Mouse (Mus musculus) c-Kit-positive CD71-positive TER-119-positive erythroid progenitor cells, embryonic 14.5 days (primary cell): Measurements from ENCODE around the gene Sez6.

Experiments used
- DNase-seq: peaks from one replicate; pipeline ENCODE4 v3.0.0-alpha.2; 2013; ENCODE audit warnings: low spot score

The Sez6 gene

DNA sequence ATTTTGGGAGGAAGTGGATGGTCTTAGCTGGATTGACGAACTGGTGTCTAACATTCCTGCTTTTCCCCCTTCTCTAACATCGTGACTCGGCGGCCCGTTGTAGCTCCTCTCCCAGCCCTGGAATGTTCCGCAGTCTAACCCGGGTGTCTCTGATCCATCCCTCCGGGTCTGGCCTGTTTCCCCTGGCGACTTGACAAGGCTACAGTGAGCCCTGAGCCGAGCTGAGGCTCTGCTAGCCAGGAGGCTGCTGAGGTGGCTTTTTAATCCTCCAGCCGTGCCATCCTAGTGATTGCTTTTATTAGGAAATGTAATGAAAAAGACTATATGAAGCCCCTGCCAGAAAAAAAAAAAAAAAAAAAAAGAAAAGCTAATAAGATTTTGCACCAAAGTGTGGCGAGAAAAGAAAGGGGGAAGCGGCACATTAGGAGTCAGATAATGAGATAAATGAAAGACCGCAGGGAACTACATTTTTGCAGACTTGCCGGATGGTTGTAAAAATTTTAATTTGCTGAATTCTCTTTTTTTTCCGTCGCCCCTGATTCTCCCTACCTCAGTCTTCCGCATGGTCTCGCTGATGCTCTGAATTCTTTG, 24.4 kb upstream of the Sez6 start:
- DNase-seq, result no peak

DNA sequence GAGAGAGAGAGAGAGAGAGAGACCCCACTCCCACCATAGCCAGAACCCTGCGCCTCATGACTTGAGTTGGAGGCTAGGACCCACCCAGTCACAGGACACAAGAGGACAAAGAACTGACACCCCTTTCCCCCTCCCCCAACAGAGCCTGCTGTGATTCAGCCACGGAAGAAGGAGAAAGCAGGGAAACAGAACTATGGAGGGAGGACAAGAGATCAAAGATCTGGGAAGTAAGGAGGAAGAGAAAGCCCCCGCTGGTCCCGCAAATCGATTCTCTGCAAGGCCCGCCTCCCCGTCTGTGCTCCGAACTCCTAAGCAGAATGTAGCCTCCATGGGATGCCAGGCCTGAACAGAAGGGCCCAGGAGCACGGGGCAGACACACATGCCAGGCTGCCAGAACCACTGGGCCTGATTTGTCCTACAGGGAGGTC, 23.8 kb upstream of the Sez6 start:
- no peak for DNase-seq

DNA sequence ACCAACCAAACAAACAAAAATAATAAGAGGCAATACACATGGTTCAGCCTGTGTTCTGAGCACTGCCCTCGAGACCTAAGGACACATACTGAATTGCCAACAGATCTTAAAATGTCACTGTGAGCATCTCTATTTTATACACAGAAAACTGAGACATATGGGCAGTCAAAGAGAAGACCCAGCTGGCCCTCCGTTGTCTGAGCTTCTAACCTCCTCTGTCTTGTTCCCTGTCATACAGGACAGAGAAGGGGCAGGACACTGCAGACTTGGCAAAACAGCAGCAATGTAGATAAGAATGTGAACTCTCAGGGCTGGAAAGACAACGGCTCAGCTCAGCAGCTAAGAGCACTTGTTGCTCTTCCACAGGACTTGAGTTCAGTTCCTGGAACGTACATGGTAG, 22.1 kb upstream of the Sez6 start:
- DNase-seq, result no peak

DNA sequence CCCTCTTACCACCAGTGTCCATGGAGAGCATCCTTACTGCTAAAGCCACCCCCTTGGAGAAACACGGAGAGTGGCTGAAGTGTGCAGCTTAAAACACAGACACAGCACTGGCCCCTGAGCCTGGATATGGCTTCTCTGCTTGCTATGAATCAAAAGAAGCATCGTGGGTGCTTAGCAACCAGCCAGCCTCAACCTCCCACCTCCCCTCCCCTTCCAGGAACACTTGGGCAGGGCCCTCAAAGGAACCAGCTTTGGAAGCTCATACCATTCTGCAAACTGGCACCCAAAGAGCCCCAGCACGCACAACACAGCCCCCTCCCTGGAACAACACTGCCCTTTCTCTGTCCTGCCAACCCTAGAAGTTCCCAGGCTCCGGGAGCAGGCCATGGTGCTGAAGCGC, 21.2 kb upstream of the Sez6 start:
- no peak for DNase-seq

DNA sequence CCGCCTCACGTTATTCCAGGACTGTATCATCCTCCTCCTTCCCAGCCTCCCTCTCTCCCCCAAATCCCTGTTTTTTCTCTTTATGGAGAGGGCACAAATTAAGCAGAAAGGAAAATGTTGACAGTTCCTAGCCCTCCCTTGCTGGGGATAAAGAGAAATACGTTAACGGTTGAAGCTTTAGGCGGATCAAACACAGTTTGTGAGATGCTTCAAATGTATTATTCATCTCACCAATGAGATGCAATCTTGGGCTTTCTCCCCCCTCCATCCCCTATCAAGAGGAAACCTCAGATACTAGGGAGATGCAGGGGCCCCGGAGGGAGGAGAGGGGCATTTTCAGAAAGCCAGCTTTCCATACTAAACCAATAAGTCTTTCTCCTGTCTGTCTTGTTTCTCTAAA, 20.8 kb upstream of the Sez6 start:
- no peak for DNase-seq

DNA sequence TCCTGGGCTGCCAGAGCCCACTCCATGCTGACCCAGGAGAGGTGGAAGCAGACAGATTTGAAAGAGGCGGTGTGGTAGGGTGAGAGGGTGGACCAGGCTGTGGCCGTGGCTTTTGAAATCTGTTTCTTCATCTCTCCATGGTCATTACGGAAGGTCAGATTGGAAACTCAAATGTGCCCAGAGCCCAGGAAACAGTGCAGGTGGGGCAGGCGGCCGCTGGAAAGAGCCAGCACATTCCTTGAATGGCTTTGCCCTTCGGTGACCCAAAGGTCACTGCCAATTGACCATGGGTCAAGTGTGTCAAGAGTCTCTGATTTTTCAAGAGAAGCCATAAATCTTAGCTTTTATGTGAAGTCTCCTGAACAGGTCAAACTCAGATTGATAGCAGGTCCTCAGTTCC, 17.1 kb upstream of the Sez6 start:
- no peak for DNase-seq

DNA sequence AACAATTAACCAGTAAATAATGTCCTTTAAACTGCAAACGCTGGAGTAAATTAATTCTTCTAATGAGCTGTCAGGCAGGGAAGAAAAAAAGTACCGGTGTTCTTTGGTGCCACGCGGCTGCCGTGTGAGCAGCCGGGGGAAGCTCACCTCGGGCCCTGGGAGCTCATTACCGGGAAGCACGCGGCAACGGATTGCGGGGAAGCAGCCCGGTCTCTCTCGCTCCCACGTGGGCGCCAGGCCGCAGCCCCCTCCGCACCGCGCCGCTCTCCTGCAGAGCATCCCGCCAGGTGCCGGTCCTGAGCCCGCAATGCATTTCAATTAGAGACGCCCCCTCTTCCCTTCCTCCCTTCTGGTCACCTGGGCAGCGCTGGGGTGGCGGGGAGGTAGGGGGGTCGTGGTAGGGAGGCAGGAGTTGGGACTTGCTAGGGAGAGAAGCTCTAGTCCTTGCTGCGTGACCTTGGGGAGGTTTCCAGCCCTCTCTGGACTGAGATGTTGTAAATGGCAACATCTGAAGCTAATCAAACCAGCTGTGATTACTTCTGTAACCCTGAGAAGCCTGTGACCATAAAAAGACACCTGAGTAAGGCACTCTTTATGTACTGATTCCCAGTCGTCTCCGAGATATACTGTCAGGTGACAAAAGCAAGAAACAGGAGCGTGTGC, 15.9 kb upstream of the Sez6 start:
- DNase-seq, result no peak

DNA sequence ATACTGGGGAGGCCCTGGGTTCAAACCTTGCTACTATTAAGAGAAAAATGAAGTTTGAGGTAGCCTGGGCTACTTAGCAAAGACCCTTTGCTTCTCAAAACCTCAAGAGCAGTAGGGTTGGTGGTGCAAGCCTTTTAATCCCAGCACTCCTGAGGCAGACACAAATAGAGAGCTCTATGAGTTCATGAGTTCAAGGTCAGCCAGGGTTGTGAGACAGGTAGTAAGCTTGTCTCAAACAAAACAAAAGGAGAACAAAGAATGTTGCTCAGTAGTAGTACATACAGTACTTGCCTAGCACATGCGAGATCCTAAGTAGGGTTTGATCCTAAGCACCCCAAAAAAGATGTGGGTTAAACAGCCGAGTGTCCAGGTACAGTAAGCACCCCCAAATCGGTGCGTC, 13.9 kb upstream of the Sez6 start:
- DNase-seq, result no peak

DNA sequence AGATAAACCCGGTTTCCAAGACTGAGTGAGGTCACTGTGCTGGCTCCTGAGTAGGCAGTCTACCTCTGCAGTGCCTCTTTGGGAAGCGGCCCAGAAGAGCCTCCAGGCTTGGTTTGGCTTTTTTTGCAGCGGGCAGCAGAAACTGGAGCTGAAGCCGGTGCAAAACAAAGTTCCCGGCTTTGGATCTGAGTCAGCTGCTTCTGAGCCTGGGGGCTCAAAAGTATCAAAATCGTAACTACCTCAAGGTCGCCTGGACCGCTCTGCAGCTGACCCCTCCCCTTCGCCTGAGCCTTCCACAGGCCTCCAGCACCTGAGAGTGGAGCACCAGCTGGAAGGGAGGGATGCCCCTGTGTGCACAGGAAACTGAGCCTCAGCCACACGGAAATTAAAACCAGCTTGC, 13.4 kb upstream of the Sez6 start:
- no peak for DNase-seq

DNA sequence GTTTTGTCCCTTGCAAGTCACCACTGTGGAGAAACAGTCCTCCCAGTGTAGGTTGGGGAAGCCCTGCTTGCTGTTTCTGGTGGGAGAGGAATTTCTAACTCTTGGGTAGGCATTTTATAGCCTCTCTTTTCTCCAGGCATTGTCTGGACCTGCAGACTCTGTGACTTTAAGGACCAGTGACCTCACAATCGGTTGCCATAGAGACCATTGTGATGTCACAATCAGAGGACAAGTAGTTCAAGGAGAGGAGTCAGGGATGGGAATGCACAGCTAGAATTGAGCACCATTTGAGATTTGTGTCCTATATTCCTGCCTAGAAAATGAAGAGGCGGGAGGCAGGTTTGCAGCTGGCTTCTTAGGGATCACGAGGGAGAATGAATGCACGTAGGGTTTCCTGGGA, 7.3 kb upstream of the Sez6 start:
- no peak for DNase-seq

DNA sequence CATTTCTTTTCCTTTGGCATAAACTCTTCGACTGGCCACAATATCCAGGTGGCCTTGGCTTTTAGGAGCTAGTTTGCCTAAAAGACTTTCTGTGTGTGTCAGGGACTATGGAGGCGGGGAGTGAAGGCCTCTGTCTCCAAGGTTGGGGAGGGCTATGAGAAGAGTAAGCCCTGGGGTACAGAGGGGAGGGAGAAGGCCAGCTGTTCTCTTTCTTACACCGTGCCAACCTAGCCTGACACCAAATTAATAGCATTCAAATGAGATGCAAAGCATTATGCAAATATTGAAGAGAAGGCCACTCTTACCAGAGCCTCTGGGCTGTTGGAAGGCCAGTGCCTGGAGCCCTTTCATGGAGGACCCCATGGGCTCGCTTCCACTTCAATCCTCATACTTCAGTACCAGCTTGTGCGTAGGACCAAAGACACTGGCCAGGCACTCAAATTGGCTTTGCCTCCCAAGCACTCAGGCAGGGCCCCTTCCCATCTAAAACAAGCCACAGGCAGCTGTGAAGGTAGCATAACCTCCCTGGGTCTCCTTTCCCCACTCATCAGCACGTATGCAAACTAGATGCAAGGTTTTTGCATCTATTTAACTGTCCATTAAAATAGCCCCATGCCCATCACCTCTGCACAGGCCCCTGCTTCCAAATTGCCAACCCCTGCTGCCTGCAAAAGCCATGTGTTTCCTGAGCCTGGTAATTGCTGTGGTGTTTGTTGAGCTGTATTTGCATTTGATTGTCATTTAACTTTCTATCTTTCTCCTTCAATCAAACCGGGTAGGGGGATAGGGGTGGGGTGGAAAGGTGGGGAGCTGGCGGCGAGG, 4.6 kb upstream of the Sez6 start:
- DNase-seq, result no peak

DNA sequence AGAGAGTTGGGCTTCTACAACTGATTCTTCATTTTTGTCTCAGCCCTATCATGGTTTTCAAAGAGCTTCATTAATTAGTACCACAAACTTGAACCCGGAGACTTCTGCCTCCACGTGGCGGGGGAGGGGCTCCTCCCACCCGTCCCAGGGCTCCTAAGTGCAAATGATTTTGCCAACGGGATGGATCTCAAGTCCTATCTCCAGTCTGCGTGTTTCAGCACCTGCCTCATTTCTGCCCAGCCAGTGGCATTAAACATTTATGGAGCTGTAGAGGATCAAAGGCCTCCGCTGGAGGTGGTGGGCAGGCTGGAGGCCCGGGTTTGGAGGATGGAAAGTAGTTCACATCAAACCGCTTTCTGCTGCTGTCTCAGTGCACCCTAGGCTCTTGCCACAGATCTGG, 3.9 kb upstream of the Sez6 start:
- no peak for DNase-seq

DNA sequence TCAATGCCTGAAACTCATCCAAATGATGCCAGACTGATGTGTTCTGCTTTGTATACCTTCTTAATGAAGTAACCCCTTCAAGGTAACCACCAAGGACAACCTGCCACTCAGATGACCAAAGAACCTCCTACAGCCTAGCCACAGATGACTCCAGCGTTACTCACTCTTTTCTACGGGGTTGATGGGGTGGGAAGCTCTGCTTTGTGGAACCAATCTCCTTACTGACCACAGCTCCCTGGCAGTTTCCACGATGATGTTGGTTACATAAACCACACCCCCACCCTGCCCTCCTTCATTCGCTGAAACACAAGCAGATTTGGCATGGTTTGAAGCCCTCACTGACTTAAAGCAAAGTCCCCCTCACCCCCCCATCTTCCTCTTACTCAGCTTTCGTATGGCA, 2.8 kb upstream of the Sez6 start:
- DNase-seq, result no peak

DNA sequence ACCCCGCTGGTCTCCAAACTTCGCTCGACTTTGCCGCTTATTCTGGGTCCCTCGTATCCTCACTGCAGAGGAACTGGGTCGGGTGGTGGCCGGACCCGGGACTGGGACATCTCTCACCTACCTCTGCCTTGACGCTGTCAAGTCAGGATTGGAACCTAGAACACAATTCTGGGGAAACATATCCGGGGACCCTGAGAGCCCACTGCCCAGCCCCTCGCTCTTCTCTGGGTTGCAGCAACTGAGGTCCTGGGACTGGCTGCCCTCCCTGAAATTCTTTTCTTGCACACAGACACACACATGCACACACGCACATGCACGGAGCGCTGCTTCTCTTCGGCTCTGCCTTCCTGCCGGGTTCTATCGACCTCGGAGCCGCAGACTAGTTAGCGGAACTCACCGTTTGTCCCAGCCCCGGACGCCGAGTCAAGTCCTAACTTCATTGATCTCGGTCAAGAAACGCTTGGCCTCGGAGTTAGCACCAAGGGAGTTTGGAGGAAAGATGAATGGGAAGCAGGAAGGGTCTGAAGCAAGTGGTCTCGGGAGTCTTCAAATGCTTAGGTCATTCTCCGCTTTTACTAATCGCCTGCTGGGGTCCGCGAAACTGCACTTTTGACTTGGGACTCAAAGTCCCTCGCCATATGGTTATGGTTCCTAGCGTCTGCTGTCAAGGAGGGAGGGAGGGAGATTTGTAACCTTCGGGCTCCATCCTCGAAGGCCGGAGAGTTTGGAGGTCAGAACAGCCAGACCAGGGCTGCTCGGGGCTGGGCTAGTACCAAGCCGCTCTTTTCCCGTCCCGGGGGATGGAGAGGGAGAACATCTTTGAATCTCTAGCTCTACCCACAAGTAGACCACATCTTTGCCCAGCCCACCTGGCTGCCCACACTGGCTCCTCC, 1.2 kb downstream of the Sez6 start:
- DNase-seq, result no peak

DNA sequence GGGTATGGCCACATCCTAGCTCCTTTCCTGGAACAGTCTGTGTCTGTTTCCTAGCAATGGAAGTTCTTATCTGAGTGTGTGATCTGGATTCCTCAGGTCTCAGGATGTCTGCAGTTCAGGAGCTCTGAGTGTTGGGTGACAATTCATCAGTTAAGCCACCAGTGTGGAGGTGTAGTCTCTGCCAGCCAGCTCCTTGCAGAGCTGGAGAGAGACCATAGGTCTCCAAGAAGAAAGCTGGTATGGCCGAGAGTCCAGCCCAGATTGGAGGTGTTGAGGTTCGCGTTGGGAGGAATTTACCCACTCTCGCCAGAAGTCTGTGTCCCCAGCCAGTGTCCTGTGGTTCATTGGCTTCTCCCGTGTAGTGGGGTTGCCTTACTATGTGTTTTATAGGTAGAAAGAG, 2.0 kb downstream of the Sez6 start:
- no peak for DNase-seq

DNA sequence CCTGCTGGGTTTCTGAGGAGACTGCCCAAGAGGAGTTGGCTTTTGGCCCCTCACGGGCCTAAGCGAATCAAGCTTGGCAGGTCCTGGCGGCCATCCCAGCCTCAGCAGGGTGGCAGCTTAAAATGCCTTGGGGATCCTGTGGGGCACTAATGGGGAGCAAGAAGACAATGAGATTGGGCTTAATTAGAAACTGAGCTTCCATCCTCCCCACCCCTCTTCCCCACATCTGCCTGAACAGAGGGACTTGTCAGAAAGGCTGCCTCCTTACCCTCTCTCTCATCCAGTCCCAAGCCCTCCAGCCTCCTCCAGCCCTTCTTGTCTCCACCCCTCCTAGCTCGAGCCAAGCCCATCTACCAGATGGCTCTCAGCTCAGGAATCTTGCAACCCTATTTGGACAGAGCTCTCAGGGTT, 3.5 kb downstream of the Sez6 start:
- no peak for DNase-seq

DNA sequence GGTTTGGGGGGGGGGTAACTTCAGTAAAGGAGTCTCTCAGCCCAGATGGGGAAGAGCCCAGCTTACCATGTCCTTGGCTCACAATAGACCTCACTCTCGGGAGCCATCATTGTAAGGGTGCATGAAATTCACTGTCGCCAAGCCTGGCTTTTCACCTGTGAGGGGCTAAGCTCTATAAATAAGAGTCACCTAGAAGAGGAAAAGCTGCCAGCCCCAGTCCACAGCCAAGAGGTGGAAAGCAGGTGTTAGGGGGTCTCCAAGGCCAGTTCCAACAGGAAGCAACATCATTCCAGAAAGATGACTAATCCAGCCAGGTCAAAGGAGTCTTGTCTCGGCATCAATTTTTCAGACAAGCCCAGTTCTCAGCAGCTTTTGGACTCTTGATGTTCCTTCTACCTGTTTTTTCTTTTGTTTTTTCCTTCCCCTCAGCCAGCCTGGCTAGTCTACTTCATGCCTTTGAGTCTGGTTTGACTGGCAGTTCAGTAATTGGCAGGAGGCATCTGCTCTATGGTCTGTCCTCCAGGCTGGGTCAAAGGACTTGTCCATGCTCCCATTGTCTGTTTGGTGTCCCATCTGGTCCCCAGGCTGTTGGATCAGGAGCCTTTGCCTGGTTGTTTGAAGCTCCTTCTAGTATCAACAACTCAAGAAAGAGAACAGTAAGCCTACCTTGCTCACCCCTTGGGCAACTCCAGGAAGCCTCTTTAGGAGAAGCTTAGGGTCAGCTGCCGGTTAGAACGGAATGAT, 4.1 kb downstream of the Sez6 start:
- DNase-seq, result no peak

DNA sequence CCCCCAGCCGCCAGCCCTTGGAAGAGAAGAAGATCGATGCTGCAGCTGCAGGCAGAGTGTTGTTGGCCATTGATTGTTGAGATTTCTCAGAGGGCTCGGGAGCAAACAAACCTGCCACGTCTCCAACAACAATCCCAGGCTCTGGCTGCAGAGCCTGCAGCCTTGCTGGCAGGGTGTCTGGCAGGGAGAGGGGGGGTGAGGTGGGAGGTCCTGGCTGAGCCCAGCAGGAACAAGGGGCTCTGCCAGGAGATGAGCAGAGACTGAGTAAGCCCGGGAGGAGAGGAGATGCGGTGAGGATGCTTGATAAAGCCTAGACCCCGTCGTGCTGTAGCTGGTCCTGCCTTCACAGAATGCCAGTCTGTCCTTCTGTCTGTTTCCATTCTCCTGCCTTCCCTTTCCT, 6.2 kb downstream of the Sez6 start:
- DNase-seq, result no peak

DNA sequence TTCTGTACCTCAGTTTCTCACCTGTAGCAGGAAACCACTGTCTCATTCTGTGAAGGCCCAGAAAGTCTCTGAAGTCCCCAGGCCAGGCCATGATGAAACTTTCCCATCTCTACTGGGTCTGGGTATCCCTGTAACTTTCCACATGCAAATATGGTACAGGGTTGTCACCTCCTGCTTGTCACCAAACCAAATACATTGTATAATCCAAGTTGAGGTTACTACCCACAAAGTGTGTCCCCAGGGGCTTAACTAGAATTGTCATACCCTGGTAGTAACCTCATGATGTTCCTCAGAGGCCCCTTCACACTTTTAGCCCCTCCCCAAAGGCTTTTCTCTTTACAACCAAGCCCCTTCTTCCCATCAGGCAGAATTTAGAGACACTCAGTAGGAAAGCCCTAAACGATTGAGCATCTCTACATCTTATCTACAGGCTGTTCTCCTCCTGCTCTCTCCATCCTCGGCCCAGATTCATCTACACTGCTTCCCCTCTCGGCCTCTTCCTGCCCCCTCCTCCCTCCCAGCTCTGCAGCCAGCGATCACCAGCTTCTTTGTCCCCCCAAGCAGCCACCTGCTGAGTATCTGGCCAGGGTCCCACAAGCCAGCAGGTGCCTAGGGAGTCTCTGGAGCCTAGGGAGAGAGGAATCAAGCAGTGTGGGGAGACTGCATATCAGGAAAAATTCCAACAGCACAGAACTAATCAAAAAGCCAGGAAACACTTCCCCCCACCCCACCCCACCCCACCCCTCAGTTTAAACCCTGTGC, 7.2 kb downstream of the Sez6 start:
- DNase-seq, result no peak

DNA sequence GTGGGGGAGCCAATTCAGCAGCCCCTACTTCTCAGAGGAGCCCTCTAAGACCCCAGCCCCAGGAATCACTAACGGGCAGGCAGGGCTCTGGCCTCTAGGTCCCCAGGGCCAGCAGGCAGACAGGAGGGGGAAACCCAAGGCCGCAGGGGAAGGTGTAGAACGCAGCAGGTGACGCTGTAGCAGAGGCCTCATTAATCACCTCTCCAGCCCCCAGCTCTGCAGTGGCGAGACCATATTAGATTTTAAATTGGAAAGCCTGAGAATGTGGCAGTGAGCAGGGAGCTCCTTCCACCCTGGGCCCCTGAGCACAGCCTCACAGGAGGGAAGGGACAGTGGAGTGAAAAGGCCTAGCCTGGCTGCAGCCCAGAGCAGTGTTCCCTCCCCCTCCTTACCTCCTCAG, 11.6 kb downstream of the Sez6 start:
- DNase-seq, result no peak

DNA sequence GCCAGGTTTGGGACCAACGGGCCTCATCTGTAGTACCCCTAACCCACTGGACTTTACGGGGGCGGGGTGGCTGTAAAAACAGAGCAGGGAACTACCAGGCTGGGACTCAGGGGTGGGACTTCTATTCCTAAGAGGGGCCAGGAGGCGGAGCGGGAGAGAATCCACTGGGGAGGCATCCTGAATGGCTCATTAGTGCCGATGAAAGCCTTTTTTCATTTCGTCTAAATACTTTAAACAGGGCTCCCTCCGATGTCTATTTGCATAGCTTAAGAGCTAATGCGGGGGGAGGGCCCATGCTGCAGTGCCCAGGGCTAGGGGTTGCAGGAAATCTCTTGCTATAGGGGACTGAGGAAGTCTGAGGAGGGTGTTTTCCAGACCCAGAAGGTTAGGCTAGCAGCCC, 17.3 kb downstream of the Sez6 start:
- DNase-seq, result no peak
